Mouse (Mus musculus): ENCODE measurements around the gene Syt5. TPM values are rescaled to one million over a fixed set of nuclear protein-coding genes. Genes with fewer than 3 reads are reported as not detected.

Syt5 gene
- total and polyA plus RNA-seq, 3 experiments: not detected

DNA sequence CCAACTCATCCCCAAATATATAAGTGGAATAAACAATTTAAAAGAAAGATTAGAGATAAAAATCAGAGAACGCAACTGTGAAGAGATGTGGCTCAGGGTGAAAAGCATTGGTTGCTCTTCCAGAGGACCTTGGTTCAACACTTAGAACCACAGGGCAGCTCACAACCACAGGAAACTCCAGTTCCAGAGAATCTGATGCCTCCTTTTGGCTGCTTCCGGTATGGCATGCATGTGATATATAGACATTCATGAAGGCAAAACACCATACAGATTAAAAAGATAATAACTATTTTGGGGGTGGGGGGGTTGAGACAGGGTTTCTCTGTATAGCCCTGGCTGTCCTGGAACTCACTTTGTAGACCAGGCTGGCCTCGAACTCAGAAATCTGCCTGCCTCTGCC lies 15.3 kb upstream of the Syt5 start:
- H3K27ac ChIP-seq (ENCODE audit: control insufficient read depth, low read depth, low read length): no peak overlapping the region
- no peak overlapping the region for H3K9ac ChIP-seq (ENCODE audit: control insufficient read depth, low read depth, low read length, poor library complexity, severe bottlenecking)
- no peaks in the 10 kb centered on the region for H3K79me2 ChIP-seq (ENCODE audit: control insufficient read depth, insufficient read depth, low read length, poor library complexity)
- no peak for TF ChIP-seq EP300 (IDR thresholded peaks at IDR 0.05; ENCODE audit: low read depth in 1 of 2, low read length in 2 of 2)
- peak; percentile 22; the same call in 1 of the 2 replicates for TF ChIP-seq SMC3 (IDR thresholded peaks at IDR 0.05; ENCODE audit: low read depth, low read length)
- peak in 2 of 3 experiments; percentile 9 to 24; a peak in 1 of 6 replicates for TF ChIP-seq CTCF (IDR thresholded peaks at IDR 0.05 in 2 of 3, conservative IDR thresholded peaks at IDR 0.05 in 1 of 3; ENCODE audit: control insufficient read depth in 1 of 3, insufficient read depth in 1 of 3, low read depth in 2 of 3, low read length in 3 of 3, poor library complexity in 1 of 3, severe bottlenecking in 1 of 3)
- H3K4me3 ChIP-seq (ENCODE audit: control insufficient read depth in 1 of 2, insufficient read depth in 1 of 2, low read depth in 2 of 2, low read length in 2 of 2): no peak overlapping the region
- no peaks in the 10 kb centered on the region for H3K4me1 ChIP-seq (ENCODE audit: control insufficient read depth in 1 of 2, insufficient read depth in 2 of 2, low read length in 2 of 2)
- DNase-seq (ENCODE audit: low read depth, low spot score): peak; percentile 19
- H3K9me3 ChIP-seq (replicated peaks; ENCODE audit: insufficient read depth, low read length): no peaks in the 10 kb centered on the region
- H3K36me3 ChIP-seq (ENCODE audit: control insufficient read depth in 1 of 2, insufficient read depth in 2 of 2, low read length in 2 of 2): no peaks in the 10 kb centered on the region
- H3K27me3 ChIP-seq (ENCODE audit: control insufficient read depth in 1 of 2, insufficient read depth in 2 of 2, low read length in 2 of 2): no peaks in the 10 kb centered on the region

DNA sequence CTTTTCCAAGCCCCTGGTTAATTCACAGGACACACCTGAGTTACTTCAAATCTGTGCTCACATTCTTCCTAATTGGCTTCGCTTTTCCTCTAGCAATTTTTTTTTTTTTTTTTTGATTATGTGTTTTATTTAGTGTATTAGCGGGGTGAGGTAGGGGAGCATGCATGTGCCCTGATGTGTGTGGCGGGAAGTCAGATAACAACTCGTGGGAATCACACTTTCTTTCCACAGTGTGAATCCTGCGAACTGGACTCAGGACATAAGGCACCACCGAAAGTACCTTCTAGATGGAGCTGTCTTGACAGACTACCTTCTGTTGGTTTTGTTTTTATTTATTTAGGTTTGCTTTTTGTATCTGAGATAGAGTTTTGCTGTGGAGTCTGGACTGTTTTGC lies 9.8 kb upstream of the Syt5 start:
- no peak overlapping the region for H3K4me3 ChIP-seq (ENCODE audit: control insufficient read depth in 1 of 2, insufficient read depth in 1 of 2, low read depth in 2 of 2, low read length in 2 of 2)
- no peaks in the 10 kb centered on the region for H3K9me3 ChIP-seq (replicated peaks; ENCODE audit: insufficient read depth, low read length)
- DNase-seq (ENCODE audit: low read depth, low spot score): no peak
- H3K27me3 ChIP-seq (ENCODE audit: control insufficient read depth in 1 of 2, insufficient read depth in 2 of 2, low read length in 2 of 2): no peaks in the 10 kb centered on the region; a peak in 4 of 4 replicates
- H3K4me1 ChIP-seq (ENCODE audit: control insufficient read depth in 1 of 2, insufficient read depth in 2 of 2, low read length in 2 of 2): no peaks in the 10 kb centered on the region
- no peak overlapping the region for H3K27ac ChIP-seq (ENCODE audit: control insufficient read depth, low read depth, low read length)
- no peak for TF ChIP-seq ETS1 (IDR thresholded peaks at IDR 0.05; ENCODE audit: low read depth, low read length)
- TF ChIP-seq CTCF (IDR thresholded peaks at IDR 0.05 in 2 of 3, conservative IDR thresholded peaks at IDR 0.05 in 1 of 3; ENCODE audit: control insufficient read depth in 1 of 3, insufficient read depth in 1 of 3, low read depth in 2 of 3, low read length in 3 of 3, poor library complexity in 1 of 3, severe bottlenecking in 1 of 3): no peak
- no peak for TF ChIP-seq SMC3 (IDR thresholded peaks at IDR 0.05; ENCODE audit: low read depth, low read length)
- no peak for TF ChIP-seq GATA1 (IDR thresholded peaks at IDR 0.05; ENCODE audit: low read depth, low read length)
- H3K79me2 ChIP-seq (ENCODE audit: control insufficient read depth, insufficient read depth, low read length, poor library complexity): no peaks in the 10 kb centered on the region
- H3K9ac ChIP-seq (ENCODE audit: control insufficient read depth, low read depth, low read length, poor library complexity, severe bottlenecking): no peak overlapping the region
- H3K36me3 ChIP-seq (ENCODE audit: control insufficient read depth in 1 of 2, insufficient read depth in 2 of 2, low read length in 2 of 2): no peaks in the 10 kb centered on the region

DNA sequence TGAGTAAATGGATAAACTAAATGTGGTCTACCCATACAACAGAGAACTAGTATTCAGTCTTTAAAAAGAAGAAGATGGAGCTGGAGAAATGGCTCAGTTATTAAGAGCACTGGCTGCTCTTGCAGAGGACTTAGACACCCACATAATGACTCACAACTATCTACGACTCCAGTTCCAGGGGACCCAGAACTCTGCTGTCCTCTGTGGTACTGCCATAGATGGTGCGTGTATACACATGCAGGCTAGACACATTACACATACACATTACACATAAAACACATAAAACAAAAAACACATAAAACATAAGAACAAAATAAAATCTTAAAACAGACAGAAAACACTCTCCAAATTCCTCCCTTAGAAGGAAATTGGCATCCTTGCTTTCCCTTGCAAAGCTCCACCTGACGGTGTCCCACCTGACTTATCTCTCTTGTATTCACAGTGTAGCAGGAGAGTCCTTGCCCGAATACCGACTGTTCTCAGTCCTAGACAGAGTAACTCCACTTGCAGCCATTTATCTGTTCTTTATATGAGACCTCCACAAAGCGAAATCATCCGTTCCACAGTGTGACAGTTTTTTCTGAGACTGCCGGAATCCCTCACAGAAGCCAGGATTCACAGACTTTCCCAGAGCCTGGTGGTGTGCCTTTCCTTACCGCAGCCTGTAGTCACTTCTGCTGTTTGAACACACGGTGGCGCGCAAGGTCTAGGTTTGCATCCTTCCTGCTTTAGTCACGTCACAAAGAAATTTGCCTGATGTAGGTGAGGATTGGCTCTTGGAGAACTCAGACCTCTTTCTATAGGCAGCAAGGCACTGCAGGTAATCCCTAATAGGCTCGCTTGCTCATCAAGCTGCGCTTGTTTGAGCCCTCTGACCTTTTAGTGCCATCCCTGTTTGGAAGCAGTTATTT lies 9.2 kb upstream of the Syt5 start:
- H3K27me3 ChIP-seq (ENCODE audit: control insufficient read depth in 1 of 2, insufficient read depth in 2 of 2, low read length in 2 of 2): no peaks in the 10 kb centered on the region; a peak in 4 of 4 replicates
- H3K4me3 ChIP-seq (ENCODE audit: control insufficient read depth in 1 of 2, insufficient read depth in 1 of 2, low read depth in 2 of 2, low read length in 2 of 2): no peak overlapping the region
- TF ChIP-seq HCFC1 (IDR thresholded peaks at IDR 0.05; ENCODE audit: low read depth, low read length) (0 out of 2 replicates have a peak, but pooled peaks have one; percentile 39), SMC3 (IDR thresholded peaks at IDR 0.05; ENCODE audit: low read depth, low read length) (peak; percentile 98), ZC3H11A (IDR thresholded peaks at IDR 0.05; ENCODE audit: low read depth, low read length) (peak; percentile 96), KAT2A (conservative IDR thresholded peaks at IDR 0.05; ENCODE audit: low read depth, low read length) (no peak), EP300 (IDR thresholded peaks at IDR 0.05; ENCODE audit: low read depth in 1 of 2, low read length in 2 of 2) (0 out of 4 replicates have a peak, but pooled peaks of 1 of the 2 experiments have one; percentile 7), MYC (IDR thresholded peaks at IDR 0.05; ENCODE audit: low read depth, low read length) (no peak), CHD1 (IDR thresholded peaks at IDR 0.05; ENCODE audit: low read depth, low read length) (no peak), ELF1 (IDR thresholded peaks at IDR 0.05; ENCODE audit: low read depth, low read length) (peak; percentile 63), MAZ (IDR thresholded peaks at IDR 0.05; ENCODE audit: low read depth, low read length) (0 out of 2 replicates have a peak, but pooled peaks have one; percentile 51), ZNF384 (IDR thresholded peaks at IDR 0.05; ENCODE audit: low read depth, low read length) (peak; percentile 46; the same call in 1 of the 2 replicates), MXI1 (IDR thresholded peaks at IDR 0.05; ENCODE audit: low read depth, low read length) (peak; percentile 31; the same call in 1 of the 2 replicates), JUND (IDR thresholded peaks at IDR 0.05; ENCODE audit: low read depth, low read length) (0 out of 2 replicates have a peak, but pooled peaks have one; percentile 55), CTCF (IDR thresholded peaks at IDR 0.05 in 2 of 3, conservative IDR thresholded peaks at IDR 0.05 in 1 of 3; ENCODE audit: control insufficient read depth in 1 of 3, insufficient read depth in 1 of 3, low read depth in 2 of 3, low read length in 3 of 3, poor library complexity in 1 of 3, severe bottlenecking in 1 of 3) (peak; percentile 85 to 100 (median 93)), MEF2A (IDR thresholded peaks at IDR 0.05; ENCODE audit: extremely low read depth, insufficient replicate concordance, low read depth, low read length, poor library complexity, severe bottlenecking) (no peak), SIN3A (IDR thresholded peaks at IDR 0.05; ENCODE audit: low read length) (peak; percentile 71), BHLHE40 (IDR thresholded peaks at IDR 0.05; ENCODE audit: borderline replicate concordance, low read depth, low read length) (no peak), TCF12 (IDR thresholded peaks at IDR 0.05; ENCODE audit: low read depth, low read length) (0 out of 2 replicates have a peak, but pooled peaks have one; percentile 15)
- H3K4me1 ChIP-seq (ENCODE audit: control insufficient read depth in 1 of 2, insufficient read depth in 2 of 2, low read length in 2 of 2): no peaks in the 10 kb centered on the region
- no peaks in the 10 kb centered on the region for H3K9me3 ChIP-seq (replicated peaks; ENCODE audit: insufficient read depth, low read length)
- H3K79me2 ChIP-seq (ENCODE audit: control insufficient read depth, insufficient read depth, low read length, poor library complexity): no peaks in the 10 kb centered on the region
- no peak overlapping the region for H3K9ac ChIP-seq (ENCODE audit: control insufficient read depth, low read depth, low read length, poor library complexity, severe bottlenecking)
- DNase-seq (ENCODE audit: low read depth, low spot score): peak; percentile 91
- no peak overlapping the region for H3K27ac ChIP-seq (ENCODE audit: control insufficient read depth, low read depth, low read length)
- H3K36me3 ChIP-seq (ENCODE audit: control insufficient read depth in 1 of 2, insufficient read depth in 2 of 2, low read length in 2 of 2): no peaks in the 10 kb centered on the region
